Mouse (Mus musculus): ENCODE measurements at regions not wholly inside any gene's neighbourhood (a gene's known extent, or its start where the extent isn't known, plus 50 kb on each side); places are given as distances from the start of the nearest gene placed in this dataset.

GRCm38 (mm10) chr2:163138688-163139385 is 51.2 kb upstream of the Gtsf1l start:
- Histone ChIP-seq H3K4me1 (ENCODE audit: insufficient read depth, low read depth, low read length) (no peaks in the 10 kb centered on the region), H3K27ac (ENCODE audit: low read length) (no peak overlapping the region), H3K9me3 (ENCODE audit: low read length) (no peaks in the 10 kb centered on the region), H3K9ac (replicated peaks; ENCODE audit: low read depth) (no peak overlapping the region), H3K4me3 (ENCODE audit: low read depth, low read length) (no peak overlapping the region), H3K36me3 (ENCODE audit: insufficient read depth, low read length) (no peaks in the 10 kb centered on the region), H3K27me3 (replicated peaks; ENCODE audit: insufficient read depth, low read length) (no peaks in the 10 kb centered on the region), H3K4me2 (replicated peaks; ENCODE audit: low read depth, low read length) (no peak overlapping the region)
- ATAC-seq, result no peak
- 81% methylated on average over 9 of the region's 9 CpGs for WGBS
- TF ChIP-seq CTCF (IDR thresholded peaks at IDR 0.05) (no peak), EP300 (IDR thresholded peaks at IDR 0.05) (no peak)
- no peak for DNase-seq (ENCODE audit: low spot score)

DNA sequence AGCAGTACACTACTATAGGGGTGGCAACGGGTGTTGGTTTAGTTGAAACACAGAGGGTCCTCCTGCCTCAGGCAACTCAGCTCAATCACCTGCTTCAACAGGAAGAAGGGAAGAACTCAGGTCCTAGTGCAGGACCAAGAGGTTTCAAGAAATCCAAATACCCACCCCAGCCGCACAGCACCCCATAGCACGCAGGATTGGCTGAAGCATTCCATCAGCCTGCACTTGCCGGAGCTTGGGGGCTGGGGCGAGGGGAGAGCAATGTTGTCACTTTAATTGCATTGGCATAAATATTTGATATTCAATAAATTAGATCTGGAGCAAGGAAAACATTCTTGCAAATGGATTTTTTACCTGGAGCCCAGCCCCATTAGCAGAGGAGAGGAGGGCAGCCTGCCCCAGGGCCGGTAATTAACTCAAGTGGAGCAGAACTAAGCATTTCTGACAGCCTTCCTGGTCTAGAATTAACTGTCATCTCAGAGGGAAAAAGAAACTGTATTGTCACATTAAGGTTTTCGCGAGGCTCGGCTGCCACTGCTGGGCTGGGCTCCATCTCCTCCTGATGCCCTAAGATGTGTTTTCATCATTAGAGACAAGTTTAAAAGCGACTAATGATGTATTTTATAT is 55.2 kb upstream of the Gtsf1l start:
- H3K4me3 ChIP-seq (ENCODE audit: low read depth, low read length), result no peak overlapping the region
- no peaks in the 10 kb centered on the region for H3K9me3 ChIP-seq (ENCODE audit: low read length)
- H3K27ac ChIP-seq (ENCODE audit: low read length), result no peak overlapping the region
- H3K27me3 ChIP-seq (replicated peaks; ENCODE audit: insufficient read depth, low read length), result no peaks in the 10 kb centered on the region
- WGBS, result 78% methylated on average over 10 of the region's 10 CpGs
- no peaks in the 10 kb centered on the region for H3K4me1 ChIP-seq (ENCODE audit: insufficient read depth, low read depth, low read length)
- no peak for DNase-seq (ENCODE audit: low spot score)
- H3K9ac ChIP-seq (replicated peaks; ENCODE audit: low read depth), result no peak overlapping the region
- no peaks in the 10 kb centered on the region for H3K36me3 ChIP-seq (ENCODE audit: insufficient read depth, low read length)
- ATAC-seq, result no peak
- no peak overlapping the region for H3K4me2 ChIP-seq (replicated peaks; ENCODE audit: low read depth, low read length)
- no peak for TF ChIP-seq EP300 (IDR thresholded peaks at IDR 0.05)
- TF ChIP-seq CTCF (IDR thresholded peaks at IDR 0.05), result no peak

GRCm38 (mm10) chr2:163143413-163143812 is 55.8 kb upstream of the Gtsf1l start:
- DNase-seq (ENCODE audit: low spot score) (no peak), ATAC-seq (no peak)
- Histone ChIP-seq H3K36me3 (ENCODE audit: insufficient read depth, low read length) (no peaks in the 10 kb centered on the region), H3K4me3 (ENCODE audit: low read depth, low read length) (no peak overlapping the region), H3K27me3 (replicated peaks; ENCODE audit: insufficient read depth, low read length) (no peaks in the 10 kb centered on the region), H3K9ac (replicated peaks; ENCODE audit: low read depth) (no peak overlapping the region), H3K9me3 (ENCODE audit: low read length) (no peaks in the 10 kb centered on the region), H3K4me1 (ENCODE audit: insufficient read depth, low read depth, low read length) (no peaks in the 10 kb centered on the region), H3K4me2 (replicated peaks; ENCODE audit: low read depth, low read length) (no peak overlapping the region), H3K27ac (ENCODE audit: low read length) (no peak overlapping the region)
- no peak for TF ChIP-seq CTCF (IDR thresholded peaks at IDR 0.05)
- TF ChIP-seq EP300 (IDR thresholded peaks at IDR 0.05), result no peak
- 51% methylated on average over 13 of the region's 13 CpGs for WGBS

DNA sequence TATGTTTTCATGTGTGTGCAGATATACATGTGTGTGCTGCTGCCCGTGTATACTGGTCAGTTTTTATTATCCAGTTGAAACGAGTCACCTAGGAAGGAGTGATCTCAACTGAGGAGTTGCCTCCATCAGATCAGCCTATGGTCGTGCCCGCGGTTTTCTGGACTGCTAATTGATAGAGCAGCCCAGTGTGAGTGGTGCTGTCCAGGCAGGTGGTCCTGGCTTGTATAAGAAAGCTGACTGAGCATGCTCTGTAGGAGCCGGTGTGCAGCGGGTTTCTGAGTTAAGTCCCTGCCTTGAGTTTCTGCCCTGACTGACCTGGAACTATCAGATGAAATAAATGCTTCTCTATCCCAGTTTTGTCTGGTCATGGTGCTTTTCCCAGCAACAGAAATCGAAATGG is 56.9 kb upstream of the Tox2 start:
- WGBS, result 80% methylated on average over 8 of the region's 8 CpGs
- H3K9ac ChIP-seq (replicated peaks; ENCODE audit: low read depth), result no peak overlapping the region
- H3K36me3 ChIP-seq (ENCODE audit: insufficient read depth, low read length), result no peaks in the 10 kb centered on the region
- no peaks in the 10 kb centered on the region; the same call in 1 of the 2 replicates for H3K27me3 ChIP-seq (replicated peaks; ENCODE audit: insufficient read depth, low read length)
- H3K9me3 ChIP-seq (ENCODE audit: low read length), result no peaks in the 10 kb centered on the region
- H3K4me3 ChIP-seq (ENCODE audit: low read depth, low read length), result no peak overlapping the region
- DNase-seq (ENCODE audit: low spot score) (no peak), ATAC-seq (no peak)
- no peaks in the 10 kb centered on the region for H3K4me1 ChIP-seq (ENCODE audit: insufficient read depth, low read depth, low read length)
- H3K27ac ChIP-seq (ENCODE audit: low read length), result no peak overlapping the region
- no peak overlapping the region for H3K4me2 ChIP-seq (replicated peaks; ENCODE audit: low read depth, low read length)
- TF ChIP-seq CTCF (IDR thresholded peaks at IDR 0.05) (no peak), EP300 (IDR thresholded peaks at IDR 0.05) (no peak)

GRCm38 (mm10) chr2:163146481-163146880 is 56.4 kb upstream of the Tox2 start:
- H3K9ac ChIP-seq (replicated peaks; ENCODE audit: low read depth), result no peak overlapping the region
- TF ChIP-seq EP300 (IDR thresholded peaks at IDR 0.05) (no peak), CTCF (IDR thresholded peaks at IDR 0.05) (peak; percentile 45)
- ATAC-seq (no peak), DNase-seq (ENCODE audit: low spot score) (no peak)
- no peak overlapping the region for H3K27ac ChIP-seq (ENCODE audit: low read length)
- WGBS, result 86% methylated on average over 4 of the region's 4 CpGs
- H3K9me3 ChIP-seq (ENCODE audit: low read length), result no peaks in the 10 kb centered on the region
- H3K4me3 ChIP-seq (ENCODE audit: low read depth, low read length), result no peak overlapping the region
- no peaks in the 10 kb centered on the region for H3K36me3 ChIP-seq (ENCODE audit: insufficient read depth, low read length)
- no peaks in the 10 kb centered on the region; the same call in 1 of the 2 replicates for H3K27me3 ChIP-seq (replicated peaks; ENCODE audit: insufficient read depth, low read length)
- no peaks in the 10 kb centered on the region for H3K4me1 ChIP-seq (ENCODE audit: insufficient read depth, low read depth, low read length)
- H3K4me2 ChIP-seq (replicated peaks; ENCODE audit: low read depth, low read length), result no peak overlapping the region

GRCm38 (mm10) chr2:163147381-163147780 is 55.5 kb upstream of the Tox2 start:
- no peak overlapping the region for H3K4me2 ChIP-seq (replicated peaks; ENCODE audit: low read depth, low read length)
- no peaks in the 10 kb centered on the region for H3K4me1 ChIP-seq (ENCODE audit: insufficient read depth, low read depth, low read length)
- no peak overlapping the region for H3K27ac ChIP-seq (ENCODE audit: low read length)
- no peak overlapping the region for H3K9ac ChIP-seq (replicated peaks; ENCODE audit: low read depth)
- H3K4me3 ChIP-seq (ENCODE audit: low read depth, low read length), result no peak overlapping the region
- 55% methylated on average over 4 of the region's 4 CpGs for WGBS
- no peaks in the 10 kb centered on the region; the same call in 1 of the 2 replicates for H3K27me3 ChIP-seq (replicated peaks; ENCODE audit: insufficient read depth, low read length)
- no peaks in the 10 kb centered on the region for H3K9me3 ChIP-seq (ENCODE audit: low read length)
- ATAC-seq (peak; percentile 94), DNase-seq (ENCODE audit: low spot score) (peak; percentile 80)
- no peak for TF ChIP-seq CTCF (IDR thresholded peaks at IDR 0.05)
- peak; percentile 90 for TF ChIP-seq EP300 (IDR thresholded peaks at IDR 0.05)
- no peaks in the 10 kb centered on the region for H3K36me3 ChIP-seq (ENCODE audit: insufficient read depth, low read length)

All from lung, postnatal 0 days (tissue).